Mouse (Mus musculus) leukemia stem cell, adult 10-12 weeks (primary cell): ENCODE measurements around the gene Naxd. TPM values are rescaled to one million over a fixed set of nuclear protein-coding genes. Genes with fewer than 3 reads are reported as not detected.

Experiments
- polyA plus RNA-seq: library from polyadenylated mRNA; stranded (reverse); fragments of >175 nt; gene quantifications from 2 replicates; pipeline ENCODE4 v1.2.3, GENCODE M21; 2012; ENCODE audit warnings: low replicate concordance

The Naxd gene
- 26.9 and 49.5 TPM in 2 replicates for polyA plus RNA-seq

DNA sequence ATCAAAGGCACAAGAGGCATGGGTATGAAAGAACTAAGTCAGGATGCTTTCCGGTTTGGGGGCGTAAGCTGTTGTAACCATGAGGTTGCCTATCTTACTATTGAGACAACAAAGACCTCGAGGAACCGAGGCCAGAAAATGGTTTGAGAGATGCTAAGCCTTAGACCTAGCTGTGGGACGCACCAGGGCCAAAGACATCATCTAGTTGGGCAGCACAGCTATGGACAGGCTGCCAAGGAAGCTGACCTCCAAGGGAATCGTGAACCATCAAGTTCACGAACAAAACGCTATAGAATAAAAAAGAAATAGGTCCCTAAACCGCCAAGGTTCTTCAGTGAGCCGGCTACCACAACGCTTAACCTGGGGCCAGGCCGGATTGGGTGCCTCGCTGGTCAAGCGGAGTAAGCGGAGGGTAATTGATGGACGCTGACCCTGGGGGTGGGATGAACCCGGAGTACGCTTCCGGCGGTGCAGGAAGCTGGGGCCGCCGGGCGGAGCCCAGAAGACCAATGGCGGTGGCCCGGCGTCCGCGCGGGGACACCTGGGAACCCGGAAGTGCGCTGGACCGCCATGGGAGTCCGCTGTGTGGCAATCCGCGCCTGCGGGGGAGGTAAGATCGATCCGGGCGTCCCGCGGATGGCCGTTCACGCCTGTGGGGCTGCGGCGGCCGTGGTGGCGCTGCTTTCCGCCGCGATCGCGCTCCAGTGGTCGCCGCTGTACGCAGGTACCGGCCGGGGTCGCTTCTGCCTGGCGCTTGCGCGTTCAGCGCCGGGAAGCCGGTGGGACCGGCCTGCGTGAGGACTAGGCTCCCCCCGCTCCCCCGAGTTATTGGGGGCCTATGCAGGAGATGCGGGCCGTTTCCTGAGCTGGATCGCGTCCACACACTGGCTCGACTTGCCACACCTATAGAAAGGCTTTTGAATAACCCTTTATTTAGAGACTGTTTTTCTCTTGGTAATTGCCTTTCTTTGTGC is at the start of gene Naxd:
TSS of gene Naxd (plus strand) at position 490 of the 974 bp plus-strand sequence.

DNA sequence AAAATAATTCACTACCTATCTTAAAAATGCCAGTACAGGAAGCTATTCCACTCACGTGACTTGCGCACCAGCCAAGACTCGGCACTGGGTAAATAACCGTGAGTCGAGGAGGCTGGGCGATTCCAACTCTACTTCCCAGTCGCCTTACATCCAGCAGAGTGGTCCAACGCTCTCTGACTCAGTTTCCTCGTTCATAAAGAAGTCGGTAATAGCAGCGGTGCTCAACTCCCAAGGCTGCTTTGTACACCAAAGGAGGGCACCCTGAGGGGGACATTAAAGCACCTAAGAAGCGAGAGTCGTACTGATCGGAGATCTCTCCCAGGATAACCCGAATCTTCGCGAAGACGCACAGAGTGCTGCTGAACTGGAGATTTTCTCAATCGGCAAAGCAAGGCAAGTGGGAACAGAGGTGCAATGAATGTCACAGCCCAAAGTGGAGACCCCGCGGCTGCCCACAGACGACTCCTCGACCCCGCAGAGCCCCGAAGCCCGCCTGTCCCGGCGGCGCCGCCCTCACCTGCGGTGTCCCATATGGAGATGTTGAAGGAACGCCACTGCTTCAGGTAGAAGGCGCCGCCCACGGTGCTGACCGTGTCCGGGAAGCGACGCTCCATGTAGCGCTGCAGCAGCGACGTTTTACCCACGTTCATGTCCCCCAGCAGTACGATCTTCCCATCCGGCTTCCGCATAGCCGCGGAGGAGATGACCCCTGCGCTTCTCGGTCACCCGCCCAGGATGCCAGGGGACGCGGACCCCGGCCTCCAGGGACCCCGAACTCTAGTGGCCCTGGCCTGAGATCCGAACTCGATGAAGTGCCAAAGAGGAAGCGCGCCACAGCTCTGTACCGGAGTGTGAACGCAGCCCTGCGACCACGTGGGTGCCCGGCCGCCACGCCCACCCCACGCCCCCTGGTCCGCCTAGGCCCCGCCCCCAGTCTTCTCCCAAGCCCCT is 19.2 kb upstream of the Naxd start, which contains the start of gene Rab20:
TSS of gene Rab20 (minus strand) at position 900 of the 951 bp plus-strand sequence.

DNA sequence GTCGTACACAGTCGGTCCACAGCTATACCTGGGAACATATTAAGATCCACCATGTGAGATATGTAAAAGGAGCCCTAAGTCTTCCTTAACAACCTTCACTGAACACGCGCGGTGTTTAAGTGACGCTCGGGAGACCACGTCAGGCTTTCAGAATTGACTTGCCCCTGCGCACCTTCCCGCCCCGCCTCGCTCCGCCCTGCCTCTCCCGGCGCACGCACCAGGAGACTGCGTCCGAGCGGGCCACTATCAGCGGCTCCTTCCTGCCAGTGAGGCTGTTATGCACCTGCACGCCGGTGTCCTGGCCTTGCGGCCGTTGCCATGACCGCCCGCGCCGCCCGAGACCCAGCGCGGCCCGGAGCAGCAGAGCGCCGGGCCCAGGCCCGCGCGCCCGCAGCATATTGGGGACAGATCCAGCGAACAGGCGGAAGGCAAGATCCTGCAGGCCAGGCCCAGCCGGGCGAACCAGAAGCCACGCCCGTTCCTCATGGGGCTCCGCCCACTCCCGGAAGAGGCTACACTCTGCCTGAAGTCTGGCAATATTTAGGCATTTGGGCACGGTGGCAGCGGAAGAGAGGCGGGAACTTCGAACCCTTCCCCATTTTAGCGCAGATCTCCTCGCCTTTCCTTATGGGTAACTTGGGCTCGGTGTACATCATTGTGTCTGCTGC is 53.1 kb downstream of the Naxd start, which contains the start of gene Cars2:
TSS of gene Cars2 (minus strand) at position 503 of the 668 bp plus-strand sequence.

DNA sequence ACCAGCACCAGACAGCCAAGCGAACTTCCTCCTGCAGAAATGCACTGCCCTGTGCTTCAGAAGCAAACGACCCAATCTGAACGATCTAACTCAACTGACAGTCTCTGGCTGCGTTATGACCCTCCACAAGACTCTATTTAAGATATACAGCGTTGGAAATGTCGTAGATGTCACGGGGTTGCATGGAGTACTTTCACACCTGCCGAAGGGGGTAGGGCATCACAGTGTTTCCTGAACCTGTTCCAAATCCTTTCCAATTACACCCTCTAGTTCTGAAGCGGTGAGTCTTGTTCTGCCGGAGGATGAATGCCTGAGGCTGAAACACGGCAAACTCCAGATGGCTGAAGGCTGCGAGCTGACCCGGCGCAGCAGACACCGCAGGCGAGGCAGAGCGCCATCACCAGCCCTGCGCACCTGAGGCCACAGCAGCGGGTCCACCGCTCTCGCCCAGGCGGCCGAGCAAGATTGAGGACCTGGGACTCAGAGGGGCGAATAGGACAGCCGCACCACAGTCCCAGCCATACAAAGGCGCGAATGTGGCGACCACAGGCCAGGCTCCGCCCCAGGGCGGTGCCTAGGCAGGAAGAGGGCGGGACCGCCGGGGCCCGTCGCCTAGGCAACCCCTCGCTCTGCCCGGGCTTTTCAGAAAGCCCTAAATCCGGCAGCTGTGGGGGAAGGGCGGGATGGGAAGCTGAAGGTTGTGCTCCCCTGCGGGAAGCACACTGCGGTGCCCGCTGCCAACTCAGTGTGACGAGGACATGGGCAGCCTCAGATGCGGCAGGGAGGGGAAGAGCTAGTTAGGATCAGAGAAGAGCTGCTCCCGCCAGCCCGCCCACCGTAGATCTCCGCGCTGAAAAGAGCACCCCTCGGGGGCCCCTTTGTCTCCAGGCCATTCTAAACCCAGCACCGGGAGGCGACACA is 57.8 kb downstream of the Naxd start, which contains the start of gene Ing1:
TSS of gene Ing1 (plus strand) at position 773 of the 921 bp plus-strand sequence.

Other genes starting within 250 kb of the Naxd start
- 13.6 and 20.9 TPM in 2 replicates for gene Col4a2, start 184.7 kb upstream of the Naxd start, polyA plus RNA-seq
- gene Col4a1, start 184.7 kb upstream of the Naxd start, polyA plus RNA-seq = 23.1 and 35.9 TPM in 2 replicates
- 2.9 and 5.5 TPM in 2 replicates for gene Rab20, start 18.8 kb upstream of the Naxd start, polyA plus RNA-seq
- 40.5 and 52.0 TPM in 2 replicates for gene Cars2, start 53.3 kb downstream of the Naxd start, polyA plus RNA-seq
- 15.3 and 21.3 TPM in 2 replicates for gene Ing1, start 58.1 kb downstream of the Naxd start, polyA plus RNA-seq
- gene Ankrd10, start 138.3 kb downstream of the Naxd start, polyA plus RNA-seq = 18.6 and 31.3 TPM in 2 replicates
- gene 1700016D06Rik, start 203.6 kb downstream of the Naxd start, polyA plus RNA-seq = not detected in 2 replicates
- 22.8 and 37.0 TPM in 2 replicates for gene Arhgef7, start 230.2 kb downstream of the Naxd start, polyA plus RNA-seq